Mouse (Mus musculus): Measurements from ENCODE around the gene Il17rc. TPM values are rescaled to one million over a fixed set of nuclear protein-coding genes. Genes with fewer than 3 reads are reported as not detected.

Gene Il17rc
- polyA plus RNA-seq, 1 experiment from 2014 or later, result 31.1 TPM

- H3K9me3 ChIP-seq (ENCODE audit: low read length), result no peaks in the 10 kb centered on the region
- WGBS, result 69% methylated on average over 6 of the region's 8 CpGs
- H3K27ac ChIP-seq (ENCODE audit: low read length), result no peak overlapping the region
- no peak for TF ChIP-seq EP300 (IDR thresholded peaks at IDR 0.05)
- no peak for TF ChIP-seq CTCF (IDR thresholded peaks at IDR 0.05)
- H3K36me3 ChIP-seq (ENCODE audit: insufficient read depth, low read length), result 0 out of 2 replicates have a peak, but pooled peaks cover 3% of the 10 kb centered on the region
- 0 out of 2 replicates have a peak, but pooled peaks cover 5% of the 10 kb centered on the region for H3K4me1 ChIP-seq (ENCODE audit: insufficient read depth, low read depth, low read length)
- no peak overlapping the region for H3K4me2 ChIP-seq (replicated peaks; ENCODE audit: low read depth, low read length)
- no peak overlapping the region for H3K4me3 ChIP-seq (ENCODE audit: low read depth, low read length)
- ATAC-seq, result no peak
- no peak for DNase-seq (ENCODE audit: low spot score)
- no peak overlapping the region for H3K9ac ChIP-seq (replicated peaks; ENCODE audit: low read depth)
- H3K27me3 ChIP-seq (replicated peaks; ENCODE audit: insufficient read depth, low read length), result no peaks in the 10 kb centered on the region
Measured at GRCm38 (mm10) chr6:113444207-113444965, 26.8 kb upstream of the Il17rc start.

- WGBS, result 96% methylated on average over 4 of the region's 4 CpGs
- no peaks in the 10 kb centered on the region for H3K9me3 ChIP-seq (ENCODE audit: low read length)
- H3K36me3 ChIP-seq (ENCODE audit: insufficient read depth, low read length), result 0 out of 2 replicates have a peak, but pooled peaks cover 3% of the 10 kb centered on the region
- no peak overlapping the region for H3K9ac ChIP-seq (replicated peaks; ENCODE audit: low read depth)
- no peak overlapping the region for H3K4me3 ChIP-seq (ENCODE audit: low read depth, low read length)
- H3K27me3 ChIP-seq (replicated peaks; ENCODE audit: insufficient read depth, low read length), result no peaks in the 10 kb centered on the region
- TF ChIP-seq CTCF (IDR thresholded peaks at IDR 0.05) (no peak), EP300 (IDR thresholded peaks at IDR 0.05) (no peak)
- no peak for DNase-seq (ENCODE audit: low spot score)
- H3K4me1 ChIP-seq (ENCODE audit: insufficient read depth, low read depth, low read length), result no peaks in the 10 kb centered on the region
- no peak overlapping the region for H3K4me2 ChIP-seq (replicated peaks; ENCODE audit: low read depth, low read length)
- ATAC-seq, result no peak
- H3K27ac ChIP-seq (ENCODE audit: low read length), result no peak overlapping the region
Measured at GRCm38 (mm10) chr6:113447639-113448038, 23.6 kb upstream of the Il17rc start.

- WGBS, result 52% methylated on average over 2 of the region's 2 CpGs
- H3K9ac ChIP-seq (replicated peaks; ENCODE audit: low read depth), result no peak overlapping the region
- H3K9me3 ChIP-seq (ENCODE audit: low read length), result no peaks in the 10 kb centered on the region
- no peaks in the 10 kb centered on the region for H3K4me1 ChIP-seq (ENCODE audit: insufficient read depth, low read depth, low read length)
- no peaks in the 10 kb centered on the region for H3K27me3 ChIP-seq (replicated peaks; ENCODE audit: insufficient read depth, low read length)
- H3K4me3 ChIP-seq (ENCODE audit: low read depth, low read length), result no peak overlapping the region
- DNase-seq (ENCODE audit: low spot score) (no peak), ATAC-seq (no peak; the same call in 1 of the 2 replicates)
- H3K36me3 ChIP-seq (ENCODE audit: insufficient read depth, low read length), result 0 out of 2 replicates have a peak, but pooled peaks cover 3% of the 10 kb centered on the region
- TF ChIP-seq CTCF (IDR thresholded peaks at IDR 0.05), result no peak
- no peak for TF ChIP-seq EP300 (IDR thresholded peaks at IDR 0.05)
- H3K27ac ChIP-seq (ENCODE audit: low read length), result no peak overlapping the region
- no peak overlapping the region for H3K4me2 ChIP-seq (replicated peaks; ENCODE audit: low read depth, low read length)
Measured at GRCm38 (mm10) chr6:113451839-113452238, 19.4 kb upstream of the Il17rc start.

- Histone ChIP-seq H3K4me3 (ENCODE audit: low read depth, low read length) (no peak overlapping the region), H3K4me2 (replicated peaks; ENCODE audit: low read depth, low read length) (no peak overlapping the region), H3K36me3 (ENCODE audit: insufficient read depth, low read length) (no peaks in the 10 kb centered on the region), H3K27ac (ENCODE audit: low read length) (no peak overlapping the region), H3K9ac (replicated peaks; ENCODE audit: low read depth) (no peak overlapping the region), H3K9me3 (ENCODE audit: low read length) (no peaks in the 10 kb centered on the region), H3K27me3 (replicated peaks; ENCODE audit: insufficient read depth, low read length) (no peaks in the 10 kb centered on the region), H3K4me1 (ENCODE audit: insufficient read depth, low read depth, low read length) (no peaks in the 10 kb centered on the region)
- DNase-seq (ENCODE audit: low spot score) (no peak), ATAC-seq (no peak)
- TF ChIP-seq EP300 (IDR thresholded peaks at IDR 0.05) (no peak), CTCF (IDR thresholded peaks at IDR 0.05) (no peak)
- WGBS, result 48% methylated on average over 5 of the region's 5 CpGs
Measured at GRCm38 (mm10) chr6:113455007-113455406, 16.2 kb upstream of the Il17rc start.

- 40% methylated on average over 10 of the region's 10 CpGs for WGBS
- peak within 1 kb of the TSS; percentile 49 for H3K4me2 ChIP-seq (replicated peaks; ENCODE audit: low read depth, low read length)
Measured at GRCm38 (mm10) chr6:113457952-113458534, 13.2 kb upstream of the Il17rc start, which contains the start of gene Il17re. Gene Il17re, plus strand, starts transcription at chr6:113458484.

GRCm38 (mm10) chr6:113458635-113459034 is 12.6 kb upstream of the Il17rc start:
- DNase-seq (ENCODE audit: low spot score), result peak; percentile 88
- no peaks in the 10 kb centered on the region for H3K27me3 ChIP-seq (replicated peaks; ENCODE audit: insufficient read depth, low read length)
- H3K4me1 ChIP-seq (ENCODE audit: insufficient read depth, low read depth, low read length), result no peaks in the 10 kb centered on the region
- 48% methylated on average over 10 of the region's 10 CpGs for WGBS
- H3K27ac ChIP-seq (ENCODE audit: low read length), result peak overlapping the region; percentile 74
- TF ChIP-seq CTCF (IDR thresholded peaks at IDR 0.05) (peak; percentile 9; the same call in 1 of the 2 replicates), EP300 (IDR thresholded peaks at IDR 0.05) (no peak)
- no peaks in the 10 kb centered on the region for H3K36me3 ChIP-seq (ENCODE audit: insufficient read depth, low read length)
- H3K4me3 ChIP-seq (ENCODE audit: low read depth, low read length), result peak overlapping the region; percentile 10; the same call in 1 of the 2 replicates
- no peak overlapping the region; the same call in 1 of the 2 replicates for H3K9ac ChIP-seq (replicated peaks; ENCODE audit: low read depth)
- peak overlapping the region; percentile 49 for H3K4me2 ChIP-seq (replicated peaks; ENCODE audit: low read depth, low read length)
- H3K9me3 ChIP-seq (ENCODE audit: low read length), result no peaks in the 10 kb centered on the region
- ATAC-seq, result peak; percentile 99

More at GRCm38 (mm10) chr6:113457952-113458534, 13.2 kb upstream of the Il17rc start, which contains the start of gene Il17re:
- Histone ChIP-seq H3K9me3 (ENCODE audit: low read length) (no peaks in the 10 kb centered on the region), H3K27me3 (replicated peaks; ENCODE audit: insufficient read depth, low read length) (no peaks in the 10 kb centered on the region), H3K4me3 (ENCODE audit: low read depth, low read length) (peak within 1 kb of the TSS; percentile 10; the same call in 1 of the 2 replicates), H3K36me3 (ENCODE audit: insufficient read depth, low read length) (no peaks in the 10 kb centered on the region), H3K27ac (ENCODE audit: low read length) (peak within 1 kb of the TSS; percentile 74), H3K4me1 (ENCODE audit: insufficient read depth, low read depth, low read length) (no peaks in the 10 kb centered on the region), H3K9ac (replicated peaks; ENCODE audit: low read depth) (no peak within 1 kb of the TSS; the same call in 1 of the 2 replicates)
- DNase-seq (ENCODE audit: low spot score) (no peak), ATAC-seq (no peak)
- no peak for TF ChIP-seq CTCF (IDR thresholded peaks at IDR 0.05)

All from lung, postnatal 0 days (tissue).